Mouse (Mus musculus) CH12.LX (cell line): ENCODE measurements around the gene Sv2c.

Experiments used
- CHD1 ChIP-seq: IDR thresholded peaks from 2 replicates; pipeline ENCODE4 v1.6.1; 2012; ENCODE audit warnings: low read depth, low read length, improper control_type of control experiment, inconsistent platforms
- IRF4 ChIP-seq: IDR thresholded peaks from 2 replicates; pipeline ENCODE4 v1.6.1; 2014; ENCODE audit warnings: low read depth, mild to moderate bottlenecking, inconsistent platforms, low read length, improper control_type of control experiment
- USF1 ChIP-seq: IDR thresholded peaks from 2 replicates; pipeline ENCODE4 v1.6.1; 2014; ENCODE audit warnings: low read depth, mild to moderate bottlenecking, inconsistent platforms, low read length, improper control_type of control experiment

GRCm38 (mm10) chr13:95959651-95960476 lies 172.5 kb downstream of the Sv2c start:
- TF ChIP-seq USF1 (no peak), IRF4 (no peak), CHD1 (no peak)
